Mouse (Mus musculus) heart, adult 2 months (tissue): ENCODE measurements at regions not wholly inside any gene's neighbourhood (a gene's known extent, or its start where the extent isn't known, plus 50 kb on each side); places are given as distances from the start of the nearest gene placed in this dataset.
A peak's percentile ranks its signal among the peaks of the same experiment; 100 is the strongest.

Experiments used
- DNase-seq, 2 experiments: peaks; one replicate each; pipeline ENCODE4 v3.0.0; 2021
- H3K27ac ChIP-seq: fragments of 200-600 bp; 2 replicates; pipeline ENCODE4 v1.8.1; 2022
- H3K27me3 ChIP-seq: fragments of 200-500 bp; 2 replicates; pipeline ENCODE4 v1.6.1; 2012; ENCODE audit warnings: mild to moderate bottlenecking, low read length, inconsistent platforms, mixed read lengths; ENCODE audit not compliant: control insufficient read depth, insufficient read depth
- H3K36me3 ChIP-seq: fragments of 200-500 bp; 2 replicates; pipeline ENCODE4 v1.6.1; 2012; ENCODE audit warnings: low read length, inconsistent platforms; ENCODE audit not compliant: control insufficient read depth, insufficient read depth
- H3K4me1 ChIP-seq: fragments of 200-500 bp; 2 replicates; pipeline ENCODE4 v1.6.1; 2011; ENCODE audit warnings: low read length; ENCODE audit not compliant: control insufficient read depth, insufficient read depth
- H3K4me3 ChIP-seq: fragments of 200-600 bp; 2 replicates; pipeline ENCODE4 v1.8.1; 2022
- H3K79me2 ChIP-seq: fragments of 200-500 bp; replicated peaks from 2 replicates; pipeline ENCODE4 v1.6.1; 2012; ENCODE audit warnings: mild to moderate bottlenecking, inconsistent platforms, low read length, moderate library complexity, mixed read lengths; ENCODE audit not compliant: control insufficient read depth, insufficient read depth
- H3K9ac ChIP-seq: fragments of 200-500 bp; 2 replicates; pipeline ENCODE4 v1.6.1; 2012; ENCODE audit warnings: low read depth, mild to moderate bottlenecking, control low read depth, inconsistent platforms, low read length, mixed read lengths
- CTCF ChIP-seq: fragments of 200-600 bp; IDR thresholded peaks from 2 replicates; pipeline ENCODE4 v1.8.1; 2022; ENCODE audit warnings: antibody characterized with exemption, mild to moderate bottlenecking, moderate library complexity
- EP300 ChIP-seq: fragments of 200-500 bp; IDR thresholded peaks from 2 replicates; pipeline ENCODE4 v1.6.1; 2011; ENCODE audit warnings: low read depth, low read length, control low read depth; ENCODE audit not compliant: insufficient read depth
- POLR2A ChIP-seq: fragments of 200-500 bp; IDR thresholded peaks from 2 replicates; pipeline ENCODE4 v1.6.1; 2011; ENCODE audit warnings: mild to moderate bottlenecking, low read depth, low read length, control low read depth; ENCODE audit not compliant: insufficient read depth
- WGBS: fragments of 180-500 bp; shearing (Covaris S2); methylation state at CpG from one replicate; pipeline ENCODE4 v1.1.7; 2018; 5-methylcytosine and 5-hydroxymethylcytosine counted together
- intact Hi-C: fragments of 180-260 bp; cut with DNase I; formaldehyde crosslinking; loops from one replicate; pipeline ENCODE4 v1.15.1; 2025

DNA sequence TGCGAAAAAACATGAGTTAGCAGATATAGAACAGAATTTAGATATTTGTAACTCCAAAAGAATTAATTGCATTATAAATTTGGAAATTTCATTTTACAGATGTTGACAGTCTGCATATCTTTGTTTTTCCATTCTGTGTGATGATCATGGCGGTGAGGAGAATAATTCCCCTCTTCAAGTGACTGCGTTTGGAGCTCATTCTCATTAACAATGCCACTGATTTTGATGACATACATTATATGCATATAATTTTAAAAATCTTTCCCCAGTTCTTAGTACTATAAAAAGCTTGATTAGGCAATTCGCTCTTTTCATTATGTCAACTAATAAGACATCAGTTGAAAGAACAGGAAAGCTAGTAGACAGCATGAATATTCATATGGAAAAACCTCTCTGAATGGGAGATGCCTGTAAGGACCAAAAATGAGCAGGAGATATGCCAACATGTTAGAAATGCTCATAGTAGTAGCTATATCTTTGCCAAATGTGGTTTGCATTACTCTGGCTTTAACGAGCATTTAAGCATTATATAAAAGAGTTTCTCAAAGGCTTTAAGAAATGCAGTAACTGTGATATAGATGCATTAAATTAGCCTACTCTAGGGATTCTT lies 849.2 kb upstream of the Cldn34c4 start:
- H3K79me2 ChIP-seq, result no peaks in the 10 kb centered on the region
- DNase-seq, result no peak
- TF ChIP-seq CTCF (no peak), EP300 (no peak), POLR2A (no peak)
- intact Hi-C loops, result no loop called here
- H3K9ac ChIP-seq, result no peak overlapping the region
- WGBS, result 71% methylated on average over 5 of the region's 5 CpGs
- no peaks in the 10 kb centered on the region for H3K4me1 ChIP-seq
- no peak overlapping the region for H3K27ac ChIP-seq
- H3K27me3 ChIP-seq, result no peaks in the 10 kb centered on the region
- H3K4me3 ChIP-seq, result no peak overlapping the region
- H3K36me3 ChIP-seq, result no peaks in the 10 kb centered on the region

DNA sequence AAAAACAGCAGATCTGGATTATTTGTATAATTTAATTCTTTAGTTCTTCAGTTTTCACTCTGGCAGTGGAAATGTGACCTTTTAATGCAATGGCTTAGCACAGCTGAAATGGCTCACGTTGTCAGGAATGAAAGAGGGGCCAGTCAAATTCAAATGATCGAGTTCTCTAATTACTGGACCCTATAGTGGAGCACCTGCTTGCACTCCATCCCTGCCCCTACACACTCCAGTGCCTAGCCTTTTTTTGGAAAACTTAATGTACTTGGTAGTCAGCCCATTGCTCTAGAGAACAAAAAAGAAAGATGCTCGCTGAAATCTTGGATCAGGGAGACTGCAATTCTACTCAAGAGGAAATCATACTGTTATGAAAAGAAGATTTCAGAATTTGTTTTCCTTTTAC lies 841.0 kb upstream of the Cldn34c4 start:
- WGBS, result 27% methylated on average over 3 of the region's 3 CpGs
- H3K27me3 ChIP-seq, result no peaks in the 10 kb centered on the region
- H3K27ac ChIP-seq, result no peak overlapping the region
- no peaks in the 10 kb centered on the region for H3K36me3 ChIP-seq
- intact Hi-C loops, result no loop called here
- no peaks in the 10 kb centered on the region for H3K79me2 ChIP-seq
- H3K4me1 ChIP-seq, result no peaks in the 10 kb centered on the region
- H3K4me3 ChIP-seq, result no peak overlapping the region
- TF ChIP-seq CTCF, result no peak
- TF ChIP-seq POLR2A, result no peak
- TF ChIP-seq EP300, result no peak
- H3K9ac ChIP-seq, result no peak overlapping the region
- DNase-seq, result no peak

DNA sequence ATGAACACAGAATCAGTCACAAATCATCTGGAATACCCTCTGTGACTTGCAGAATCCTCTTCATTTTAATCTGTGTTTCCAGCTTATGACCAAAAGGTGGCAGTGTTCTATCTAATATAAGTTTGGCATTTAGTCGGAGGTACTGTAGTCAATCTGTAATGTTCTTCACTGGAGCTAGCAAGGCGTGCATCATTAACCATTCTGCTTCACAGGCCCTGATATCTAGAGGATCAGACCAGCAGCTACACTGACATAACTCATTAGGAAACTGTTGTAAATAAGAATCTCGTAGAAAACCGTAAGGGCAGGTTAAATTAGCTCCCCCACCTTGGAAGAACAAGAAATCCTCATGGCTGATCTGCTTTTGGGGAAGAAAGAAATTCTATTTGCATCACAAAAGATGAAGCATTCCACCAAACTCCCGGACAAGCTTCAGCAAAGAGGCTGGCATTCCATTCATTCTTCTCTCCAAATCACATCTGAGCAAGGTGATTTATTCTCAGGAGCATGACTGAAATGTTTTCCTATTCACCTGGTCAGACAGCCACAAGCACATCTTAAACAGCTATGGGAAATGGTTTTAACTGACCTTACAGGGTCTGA lies 840.0 kb upstream of the Cldn34c4 start:
- H3K27ac ChIP-seq, result no peak overlapping the region
- 15% methylated on average over 5 of the region's 5 CpGs for WGBS
- intact Hi-C loops, result no loop called here
- no peaks in the 10 kb centered on the region for H3K36me3 ChIP-seq
- no peaks in the 10 kb centered on the region for H3K4me1 ChIP-seq
- H3K9ac ChIP-seq, result no peak overlapping the region
- no peak for TF ChIP-seq EP300
- peak; percentile 40 for TF ChIP-seq CTCF
- TF ChIP-seq POLR2A, result no peak
- no peaks in the 10 kb centered on the region for H3K27me3 ChIP-seq
- no peaks in the 10 kb centered on the region for H3K79me2 ChIP-seq
- DNase-seq, result no peak
- no peak overlapping the region for H3K4me3 ChIP-seq
